Comparison of ENCODE assay signal across 8 mouse cellular contexts in the genomic region with DNA sequence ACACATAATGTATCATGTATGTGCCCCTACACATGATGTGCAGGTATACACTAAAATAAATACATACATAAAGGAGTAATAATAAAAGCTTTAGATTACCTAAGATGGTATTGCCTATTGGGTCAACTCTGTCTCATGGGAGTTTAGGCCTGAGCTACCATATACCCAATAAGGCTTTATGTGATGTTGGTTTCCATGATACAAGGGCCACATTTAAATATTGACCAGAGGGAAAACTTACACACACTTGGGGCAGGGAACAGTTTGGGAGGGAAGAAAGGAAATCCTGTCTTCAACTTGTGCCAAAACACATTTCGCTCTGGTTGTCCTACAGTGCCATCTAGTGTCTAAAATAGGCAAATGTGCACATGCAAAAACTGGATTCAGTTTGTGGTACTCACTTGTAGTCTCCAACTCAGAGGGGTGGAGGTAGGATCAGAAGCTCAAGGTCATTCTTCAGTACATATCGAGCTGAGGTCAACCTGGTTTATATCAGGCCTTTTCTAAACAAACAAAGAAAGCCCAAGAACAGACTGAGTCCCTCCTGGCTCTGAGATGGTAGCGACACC. TPM values are rescaled to one million over a fixed set of nuclear protein-coding genes. Genes with fewer than 3 reads are reported as not detected.
DNase-seq lines count a peak whose midpoint lies in the region; ATAC-seq and TF ChIP-seq lines count a peak whose summit lies in the region.

No protein-coding gene starts in this region.

- no peaks in the 10 kb centered on the region for H3K4me1 ChIP-seq in testis, adult 2 months (ENCODE audit: control insufficient read depth, insufficient read depth, low read length)
- no peaks in the 10 kb centered on the region for H3K4me1 ChIP-seq in hindbrain, embryonic 14.5 days (replicated peaks; ENCODE audit: control insufficient read depth, insufficient read depth, low read length)
- H3K4me1 ChIP-seq in limb, embryonic 14.5 days (ENCODE audit: control insufficient read depth, insufficient read depth, low read length): no peaks in the 10 kb centered on the region

- H3K36me3 ChIP-seq in testis, adult 2 months (ENCODE audit: control insufficient read depth, insufficient read depth, low read length): no peaks in the 10 kb centered on the region
- H3K36me3 ChIP-seq in hindbrain, embryonic 14.5 days (replicated peaks; ENCODE audit: control insufficient read depth, insufficient read depth): no peaks in the 10 kb centered on the region
- no peaks in the 10 kb centered on the region for H3K36me3 ChIP-seq in limb, embryonic 14.5 days (ENCODE audit: control insufficient read depth, insufficient read depth, low read length)

- peak; percentile 19 to 21 for DNase-seq in adrenal gland, adult 18-20 months (ENCODE audit: low spot score in 2 of 2)
- DNase-seq in adrenal gland, postnatal 4 days (ENCODE audit: low spot score in 2 of 2): no peak
- DNase-seq in testis, postnatal 14 days (ENCODE audit: low spot score): no peak
- DNase-seq in cerebellum, postnatal 25 days: peak; percentile 23 to 44
- DNase-seq in hindbrain, embryonic 14.5 days (ENCODE audit: low spot score): peak; percentile 73
- peak; percentile 51 for DNase-seq in limb, embryonic 14.5 days (ENCODE audit: low spot score)
- peak; percentile 5 for DNase-seq in right cerebral cortex, postnatal 4 days

- no peak overlapping the region for H3K9ac ChIP-seq in hindbrain, embryonic 14.5 days
- no peak overlapping the region for H3K9ac ChIP-seq in limb, embryonic 14.5 days (ENCODE audit: low read depth, low read length, severe bottlenecking)

- no peak for TF ChIP-seq POLR2A in testis, adult 2 months (IDR thresholded peaks at IDR 0.05; ENCODE audit: control insufficient read depth, low read depth, low read length)
- no peak for TF ChIP-seq POLR2A in limb, embryonic 14.5 days (IDR thresholded peaks at IDR 0.05; ENCODE audit: borderline replicate concordance, extremely low read depth, insufficient read depth, insufficient read length)

- H3K9me3 ChIP-seq in hindbrain, embryonic 14.5 days (ENCODE audit: control insufficient read depth, low read length): no peaks in the 10 kb centered on the region
- H3K9me3 ChIP-seq in limb, embryonic 14.5 days (ENCODE audit: control insufficient read depth, low read length): no peaks in the 10 kb centered on the region

- 40% methylated on average over 3 of the region's 3 CpGs for WGBS in hindbrain, embryonic 14.5 days
- 42% methylated on average over 3 of the region's 3 CpGs for WGBS in limb, embryonic 14.5 days

- no peaks in the 10 kb centered on the region for H3K27me3 ChIP-seq in testis, adult 2 months (ENCODE audit: control insufficient read depth, insufficient read depth, low read length)
- H3K27me3 ChIP-seq in hindbrain, embryonic 14.5 days (ENCODE audit: control insufficient read depth, insufficient read depth, low read length): no peaks in the 10 kb centered on the region
- H3K27me3 ChIP-seq in limb, embryonic 14.5 days (ENCODE audit: control insufficient read depth, insufficient read depth, low read length): no peaks in the 10 kb centered on the region

- TF ChIP-seq CTCF in testis, adult 2 months (IDR thresholded peaks at IDR 0.05; ENCODE audit: control insufficient read depth, insufficient read depth, insufficient replicate concordance, low read depth, low read length): peak; percentile 20; the same call in 1 of the 2 replicates

- no peak overlapping the region for H3K4me2 ChIP-seq in hindbrain, embryonic 14.5 days (replicated peaks)
- H3K4me2 ChIP-seq in limb, embryonic 14.5 days (replicated peaks; ENCODE audit: low read depth, low read length, severe bottlenecking): no peak overlapping the region

- no peak overlapping the region for H3K4me3 ChIP-seq in testis, adult 2 months (ENCODE audit: control insufficient read depth, low read depth, low read length)
- H3K4me3 ChIP-seq in hindbrain, embryonic 14.5 days (replicated peaks; ENCODE audit: low read length): no peak overlapping the region
- H3K4me3 ChIP-seq in limb, embryonic 14.5 days (replicated peaks; ENCODE audit: low read length): no peak overlapping the region

- no peak overlapping the region for H3K27ac ChIP-seq in testis, adult 2 months (ENCODE audit: control insufficient read depth, insufficient read depth, low read depth, low read length)
- H3K27ac ChIP-seq in hindbrain, embryonic 14.5 days: no peak overlapping the region
- no peak overlapping the region for H3K27ac ChIP-seq in limb, embryonic 14.5 days (replicated peaks; ENCODE audit: low read depth, low read length)

- peak; percentile 43; the same call in 1 of the 2 replicates for ATAC-seq in hindbrain, embryonic 14.5 days (ENCODE audit: low FRiP score)
- ATAC-seq in limb, embryonic 14.5 days (ENCODE audit: low FRiP score, low read depth): no peak

RNA-seq across cellular contexts. Expression of a gene that starts 38.8 kb away (rescaled TPM):
- 10 to 100 TPM in 1 of 2 experiments, 1 to 10 TPM in 1; 7.5 to 20.3 TPM for total RNA-seq in adrenal gland, adult 18-20 months (2021)
- total RNA-seq in adrenal gland, postnatal 4 days (2021): 10 to 100 TPM; 12.2 to 15.2 TPM
- 9.8 and 10.5 TPM in 2 replicates for polyA plus RNA-seq in testis, adult 2 months (2012; rRNA removed)
- polyA plus RNA-seq in hindbrain, embryonic 14.5 days (2014; fragmentation: Nextera tagmentation; extraction: Ambion mirVana): 5.7 and 6.1 TPM in 2 replicates
- polyA plus RNA-seq in limb, embryonic 14.5 days (2012; rRNA removed): 2.8 and 3.3 TPM in 2 replicates
- 2.5 TPM in 2 replicates for polyA plus RNA-seq in limb, embryonic 14.5 days (2014; fragmentation: Nextera tagmentation; extraction: Ambion mirVana)

Comparison
In these comparisons a context has a peak if more than half of its experiments do, and no peak if none do; other contexts are left out.
1. DNase-seq: peak in adrenal gland, adult 18-20 months (2 of 2), cerebellum, postnatal 25 days (2 of 2), hindbrain, embryonic 14.5 days (single experiment), limb, embryonic 14.5 days (single experiment) and right cerebral cortex, postnatal 4 days (single experiment); none in adrenal gland, postnatal 4 days (0 of 2) and testis, postnatal 14 days (single experiment).